Mouse (Mus musculus) embryonic facial prominence, embryonic 14.5 days (tissue): ENCODE results near the gene Cenpj. TPM values are rescaled to one million over a fixed set of nuclear protein-coding genes. Genes with fewer than 3 reads are reported as not detected.

Experiments used
- ATAC-seq: fragments of 200-750 bp; cut with Nextera tagmentation; 2 replicates; pipeline ENCODE4 v1.8.0; 2017; ENCODE audit warnings: low read depth, moderate number of reproducible peaks, moderate TSS enrichment
- DNase-seq: peaks from one replicate; pipeline ENCODE4 v3.0.0-alpha.2; 2015; ENCODE audit warnings: low spot score
- H3K27ac ChIP-seq: fragments of 300-500 bp; sonication (generic); replicated peaks from 2 replicates; pipeline ENCODE4 v1.5.1; 2014; ENCODE audit warnings: low read depth, mild to moderate bottlenecking, low read length, moderate library complexity
- H3K27me3 ChIP-seq: fragments of 300-500 bp; sonication (generic); replicated peaks from 2 replicates; pipeline ENCODE4 v1.6.1; 2014; ENCODE audit warnings: low read length; ENCODE audit not compliant: control insufficient read depth, insufficient read depth
- H3K36me3 ChIP-seq: fragments of 300-500 bp; sonication (generic); 2 replicates; pipeline ENCODE4 v1.6.1; 2014; ENCODE audit warnings: low read length, mixed read lengths; ENCODE audit not compliant: control insufficient read depth, insufficient read depth
- H3K4me1 ChIP-seq: fragments of 300-500 bp; sonication (generic); 2 replicates; pipeline ENCODE4 v1.6.1; 2014; ENCODE audit warnings: antibody characterized with exemption, low read length; ENCODE audit not compliant: control insufficient read depth, insufficient read depth
- H3K4me2 ChIP-seq: fragments of 300-500 bp; sonication (generic); 2 replicates; pipeline ENCODE4 v1.6.1; 2014; ENCODE audit warnings: low read depth, mild to moderate bottlenecking, low read length, moderate library complexity, mixed read lengths
- H3K4me3 ChIP-seq: fragments of 300-500 bp; sonication (generic); 2 replicates; pipeline ENCODE4 v1.5.1; 2014; ENCODE audit warnings: low read depth, mild to moderate bottlenecking, low read length
- H3K9ac ChIP-seq: fragments of 300-500 bp; sonication (generic); 2 replicates; pipeline ENCODE4 v1.6.1; 2014; ENCODE audit warnings: low read depth, mild to moderate bottlenecking, low read length, moderate library complexity, mixed read lengths
- H3K9me3 ChIP-seq: fragments of 300-500 bp; sonication (generic); 2 replicates; pipeline ENCODE4 v1.6.1; 2016; ENCODE audit warnings: low read length; ENCODE audit not compliant: control insufficient read depth
- WGBS: fragments of 180-500 bp; shearing (Covaris S2); extraction: QIAGEN DNeasy Blood & Tissue Kit; methylation state at CpG from one replicate; pipeline ENCODE4 v1.1.7; 2014; 5-methylcytosine and 5-hydroxymethylcytosine counted together
- polyA plus RNA-seq: library from polyadenylated mRNA; unstranded; fragments of >200 nt; fragmentation: Nextera tagmentation; extraction: Ambion mirVana; gene quantifications from 2 replicates; pipeline ENCODE4 v1.2.1, GENCODE M21; 2014

Cenpj gene
- polyA plus RNA-seq, 1 experiment from 2014 or later, result 12.2 TPM

- H3K4me2 ChIP-seq, result no peak overlapping the region
- H3K4me1 ChIP-seq, result peaks cover 6% of the 10 kb centered on the region; the same call in 1 of the 2 replicates
- no peak for ATAC-seq
- DNase-seq, result no peak
- peaks cover 18% of the 10 kb centered on the region; the same call in 1 of the 2 replicates for H3K36me3 ChIP-seq
- no peak overlapping the region for H3K4me3 ChIP-seq
- H3K9me3 ChIP-seq, result no peaks in the 10 kb centered on the region
- no peak overlapping the region for H3K27ac ChIP-seq
- no peaks in the 10 kb centered on the region for H3K27me3 ChIP-seq
- WGBS, result 77% methylated on average over 7 of the region's 7 CpGs
- no peak overlapping the region for H3K9ac ChIP-seq
Measured at GRCm38 (mm10) chr14:56567476-56567875, 7.7 kb downstream of the Cenpj start.

GRCm38 (mm10) chr14:56559134-56559533, 16.1 kb downstream of the Cenpj start:
- 82% methylated on average over 3 of the region's 3 CpGs for WGBS

GRCm38 (mm10) chr14:56554716-56555115, 20.5 kb downstream of the Cenpj start:
- H3K36me3 ChIP-seq, result peaks cover 25% of the 10 kb centered on the region; the same call in 1 of the 2 replicates
- no peak for DNase-seq
- H3K27ac ChIP-seq, result no peak overlapping the region
- H3K9me3 ChIP-seq, result no peaks in the 10 kb centered on the region
- 92% methylated on average over 2 of the region's 2 CpGs for WGBS
- no peaks in the 10 kb centered on the region for H3K4me1 ChIP-seq
- H3K4me2 ChIP-seq, result no peak overlapping the region
- H3K4me3 ChIP-seq, result no peak overlapping the region
- no peaks in the 10 kb centered on the region for H3K27me3 ChIP-seq
- ATAC-seq, result no peak
- no peak overlapping the region for H3K9ac ChIP-seq

More at GRCm38 (mm10) chr14:56559134-56559533, 16.1 kb downstream of the Cenpj start:
- Histone ChIP-seq H3K9me3 (no peaks in the 10 kb centered on the region), H3K4me2 (no peak overlapping the region), H3K27me3 (no peaks in the 10 kb centered on the region), H3K4me3 (no peak overlapping the region), H3K27ac (no peak overlapping the region), H3K9ac (no peak overlapping the region), H3K36me3 (peaks cover 21% of the 10 kb centered on the region), H3K4me1 (no peaks in the 10 kb centered on the region)
- no peak for DNase-seq
- ATAC-seq, result no peak

GRCm38 (mm10) chr14:56553331-56553730, 21.9 kb downstream of the Cenpj start:
- ATAC-seq, result no peak

GRCm38 (mm10) chr14:56552924-56553323, 22.3 kb downstream of the Cenpj start:
- H3K4me2 ChIP-seq, result no peak overlapping the region
- no peaks in the 10 kb centered on the region for H3K9me3 ChIP-seq
- WGBS, result 76% methylated on average over 6 of the region's 6 CpGs
- peaks cover 25% of the 10 kb centered on the region; the same call in 1 of the 2 replicates for H3K36me3 ChIP-seq
- no peaks in the 10 kb centered on the region for H3K4me1 ChIP-seq
- no peak overlapping the region for H3K4me3 ChIP-seq
- no peak overlapping the region for H3K9ac ChIP-seq
- DNase-seq (no peak), ATAC-seq (no peak)
- no peak overlapping the region for H3K27ac ChIP-seq
- H3K27me3 ChIP-seq, result no peaks in the 10 kb centered on the region

More at GRCm38 (mm10) chr14:56553331-56553730, 21.9 kb downstream of the Cenpj start:
- Histone ChIP-seq H3K4me1 (no peaks in the 10 kb centered on the region), H3K9me3 (no peaks in the 10 kb centered on the region), H3K9ac (no peak overlapping the region), H3K4me3 (no peak overlapping the region), H3K27ac (no peak overlapping the region), H3K27me3 (no peaks in the 10 kb centered on the region), H3K36me3 (peaks cover 25% of the 10 kb centered on the region; the same call in 1 of the 2 replicates), H3K4me2 (no peak overlapping the region)
- 93% methylated on average over 7 of the region's 7 CpGs for WGBS
- DNase-seq, result no peak

GRCm38 (mm10) chr14:56550960-56551359, 24.3 kb downstream of the Cenpj start:
- Histone ChIP-seq H3K4me1 (no peaks in the 10 kb centered on the region), H3K9ac (no peak overlapping the region), H3K27me3 (no peaks in the 10 kb centered on the region), H3K4me2 (no peak overlapping the region), H3K27ac (no peak overlapping the region), H3K9me3 (no peaks in the 10 kb centered on the region), H3K4me3 (no peak overlapping the region), H3K36me3 (peaks cover 25% of the 10 kb centered on the region; the same call in 1 of the 2 replicates)
- ATAC-seq (no peak), DNase-seq (no peak)
- WGBS, result 88% methylated on average over 4 of the region's 4 CpGs

- H3K9ac ChIP-seq, result no peak overlapping the region
- no peak overlapping the region for H3K4me3 ChIP-seq
- DNase-seq (no peak), ATAC-seq (no peak)
- WGBS, result 90% methylated on average over 4 of the region's 4 CpGs
- no peaks in the 10 kb centered on the region for H3K36me3 ChIP-seq
- H3K27ac ChIP-seq, result no peak overlapping the region
- no peak overlapping the region for H3K4me2 ChIP-seq
- no peaks in the 10 kb centered on the region for H3K27me3 ChIP-seq
- H3K4me1 ChIP-seq, result no peaks in the 10 kb centered on the region
- no peaks in the 10 kb centered on the region for H3K9me3 ChIP-seq
Measured at GRCm38 (mm10) chr14:56545491-56545890, 29.7 kb downstream of the Cenpj start.

- Histone ChIP-seq H3K36me3 (no peaks in the 10 kb centered on the region), H3K4me2 (no peak overlapping the region), H3K4me1 (no peaks in the 10 kb centered on the region), H3K27me3 (no peaks in the 10 kb centered on the region), H3K9me3 (no peaks in the 10 kb centered on the region), H3K27ac (no peak overlapping the region), H3K9ac (no peak overlapping the region), H3K4me3 (no peak overlapping the region)
- ATAC-seq (no peak), DNase-seq (no peak)
- 71% methylated on average over 1 of the region's 1 CpGs for WGBS
Measured at GRCm38 (mm10) chr14:56544946-56545345, 30.3 kb downstream of the Cenpj start.

- H3K36me3 ChIP-seq, result peaks cover 38% of the 10 kb centered on the region
- ATAC-seq, result no peak
- H3K9ac ChIP-seq, result no peak overlapping the region
- no peaks in the 10 kb centered on the region for H3K9me3 ChIP-seq
- no peaks in the 10 kb centered on the region for H3K4me1 ChIP-seq
- 81% methylated on average over 2 of the region's 2 CpGs for WGBS
- H3K4me3 ChIP-seq, result no peak overlapping the region
- no peak overlapping the region for H3K27ac ChIP-seq
- no peak for DNase-seq
- no peaks in the 10 kb centered on the region for H3K27me3 ChIP-seq
- H3K4me2 ChIP-seq, result no peak overlapping the region
Measured at GRCm38 (mm10) chr14:56530788-56531187, 44.4 kb downstream of the Cenpj start.
